Mouse (Mus musculus): Measurements from ENCODE around the gene Foxe3. TPM values are rescaled to one million over a fixed set of nuclear protein-coding genes. Genes with fewer than 3 reads are reported as not detected.

Gene Foxe3
- total and polyA plus RNA-seq, 2 experiments from 2014 or later: 0.27 to 0.31 TPM

- Histone ChIP-seq H3K27me3 (ENCODE audit: insufficient read depth, low read length) (peaks cover 70% of the 10 kb centered on the region), H3K4me2 (ENCODE audit: low read depth, low read length, poor library complexity, severe bottlenecking) (peak overlapping the region; percentile 54; the same call in 1 of the 2 replicates), H3K4me1 (ENCODE audit: insufficient read depth, low read length) (no peaks in the 10 kb centered on the region), H3K9me3 (ENCODE audit: low read length) (no peaks in the 10 kb centered on the region), H3K4me3 (ENCODE audit: low read depth, low read length) (peak overlapping the region; percentile 35; the same call in 1 of the 2 replicates), H3K27ac (ENCODE audit: low read depth, low read length) (no peak overlapping the region), H3K9ac (replicated peaks; ENCODE audit: low read length, poor library complexity, severe bottlenecking) (no peak overlapping the region), H3K36me3 (ENCODE audit: insufficient read depth, low read length) (no peaks in the 10 kb centered on the region)
- no peak for ATAC-seq (ENCODE audit: low FRiP score)
- under 1% methylated on average over 74 of the region's 74 CpGs for WGBS
- TF ChIP-seq CTCF (IDR thresholded peaks at IDR 0.05): no peak
- no peak for DNase-seq (ENCODE audit: low spot score)
These were observed 18.5 kb downstream of the Foxe3 start for GRCm38 (mm10) chr4:114907056-114907917.

- Histone ChIP-seq H3K4me3 (ENCODE audit: low read depth, low read length) (no peak overlapping the region), H3K27me3 (ENCODE audit: insufficient read depth, low read length) (peaks cover 64% of the 10 kb centered on the region), H3K36me3 (ENCODE audit: insufficient read depth, low read length) (no peaks in the 10 kb centered on the region), H3K9me3 (ENCODE audit: low read length) (no peaks in the 10 kb centered on the region), H3K4me2 (ENCODE audit: low read depth, low read length, poor library complexity, severe bottlenecking) (no peak overlapping the region), H3K9ac (replicated peaks; ENCODE audit: low read length, poor library complexity, severe bottlenecking) (no peak overlapping the region), H3K4me1 (ENCODE audit: insufficient read depth, low read length) (no peaks in the 10 kb centered on the region), H3K27ac (ENCODE audit: low read depth, low read length) (no peak overlapping the region)
- no peak for ATAC-seq (ENCODE audit: low FRiP score)
- WGBS: 18% methylated on average over 10 of the region's 10 CpGs
- DNase-seq (ENCODE audit: low spot score): no peak
- TF ChIP-seq CTCF (IDR thresholded peaks at IDR 0.05): 0 out of 2 replicates have a peak, but pooled peaks have one; percentile 10
These were observed 19.7 kb downstream of the Foxe3 start for GRCm38 (mm10) chr4:114905969-114906680.

- no peak overlapping the region for H3K4me3 ChIP-seq (ENCODE audit: low read depth, low read length)
- H3K4me1 ChIP-seq (ENCODE audit: insufficient read depth, low read length): no peaks in the 10 kb centered on the region
- H3K36me3 ChIP-seq (ENCODE audit: insufficient read depth, low read length): no peaks in the 10 kb centered on the region
- no peak for DNase-seq (ENCODE audit: low spot score)
- no peak for ATAC-seq (ENCODE audit: low FRiP score)
- no peaks in the 10 kb centered on the region for H3K9me3 ChIP-seq (ENCODE audit: low read length)
- TF ChIP-seq CTCF (IDR thresholded peaks at IDR 0.05): no peak
- no peak overlapping the region for H3K27ac ChIP-seq (ENCODE audit: low read depth, low read length)
- H3K4me2 ChIP-seq (ENCODE audit: low read depth, low read length, poor library complexity, severe bottlenecking): no peak overlapping the region
- 42% methylated on average over 3 of the region's 3 CpGs for WGBS
- peaks cover 61% of the 10 kb centered on the region for H3K27me3 ChIP-seq (ENCODE audit: insufficient read depth, low read length)
- no peak overlapping the region for H3K9ac ChIP-seq (replicated peaks; ENCODE audit: low read length, poor library complexity, severe bottlenecking)
These were observed 20.3 kb downstream of the Foxe3 start for GRCm38 (mm10) chr4:114905501-114905900.

- Histone ChIP-seq H3K4me2 (ENCODE audit: low read depth, low read length, poor library complexity, severe bottlenecking) (no peak overlapping the region), H3K9me3 (ENCODE audit: low read length) (no peaks in the 10 kb centered on the region), H3K9ac (replicated peaks; ENCODE audit: low read length, poor library complexity, severe bottlenecking) (no peak overlapping the region), H3K27ac (ENCODE audit: low read depth, low read length) (no peak overlapping the region), H3K4me1 (ENCODE audit: insufficient read depth, low read length) (no peaks in the 10 kb centered on the region), H3K4me3 (ENCODE audit: low read depth, low read length) (no peak overlapping the region), H3K36me3 (ENCODE audit: insufficient read depth, low read length) (no peaks in the 10 kb centered on the region), H3K27me3 (ENCODE audit: insufficient read depth, low read length) (peaks cover 64% of the 10 kb centered on the region)
- DNase-seq (ENCODE audit: low spot score) (no peak), ATAC-seq (ENCODE audit: low FRiP score) (no peak)
- 3% methylated on average over 11 of the region's 11 CpGs for WGBS
- TF ChIP-seq CTCF (IDR thresholded peaks at IDR 0.05): no peak
These were observed 22.4 kb downstream of the Foxe3 start for GRCm38 (mm10) chr4:114903422-114903782.

GRCm38 (mm10) chr4:114902641-114903421 lies 23.0 kb downstream of the Foxe3 start:
- Histone ChIP-seq H3K4me1 (ENCODE audit: insufficient read depth, low read length) (no peaks in the 10 kb centered on the region), H3K9ac (replicated peaks; ENCODE audit: low read length, poor library complexity, severe bottlenecking) (no peak overlapping the region), H3K36me3 (ENCODE audit: insufficient read depth, low read length) (no peaks in the 10 kb centered on the region), H3K27ac (ENCODE audit: low read depth, low read length) (no peak overlapping the region), H3K4me2 (ENCODE audit: low read depth, low read length, poor library complexity, severe bottlenecking) (no peak overlapping the region), H3K9me3 (ENCODE audit: low read length) (no peaks in the 10 kb centered on the region), H3K27me3 (ENCODE audit: insufficient read depth, low read length) (peaks cover 67% of the 10 kb centered on the region), H3K4me3 (ENCODE audit: low read depth, low read length) (no peak overlapping the region)
- DNase-seq (ENCODE audit: low spot score): no peak
- WGBS: 2% methylated on average over 39 of the region's 39 CpGs
- ATAC-seq (ENCODE audit: low FRiP score): no peak
- TF ChIP-seq CTCF (IDR thresholded peaks at IDR 0.05): no peak

Measured in midbrain, postnatal 0 days (tissue).